Mouse (Mus musculus) limb, embryonic 13.5 days (tissue): ENCODE measurements around the gene Upk1b. TPM values are rescaled to one million over a fixed set of nuclear protein-coding genes. Genes with fewer than 3 reads are reported as not detected.

ENCODE experiments used
- ATAC-seq: fragments of 200-750 bp; cut with Nextera tagmentation; 2 replicates; pipeline ENCODE4 v1.8.0; 2017; ENCODE audit warnings: low read depth, moderate number of reproducible peaks, moderate TSS enrichment; ENCODE audit not compliant: low FRiP score
- H3K27ac ChIP-seq: fragments of 300-500 bp; sonication (generic); 2 replicates; pipeline ENCODE4 v1.5.1; 2015; ENCODE audit warnings: inconsistent platforms, mild to moderate bottlenecking, moderate library complexity
- H3K27me3 ChIP-seq: fragments of 300-500 bp; sonication (generic); 2 replicates; pipeline ENCODE4 v1.6.1; 2015; ENCODE audit warnings: mild to moderate bottlenecking, inconsistent platforms
- H3K36me3 ChIP-seq: fragments of 300-500 bp; sonication (generic); 2 replicates; pipeline ENCODE4 v1.6.1; 2015; ENCODE audit warnings: inconsistent platforms, mild to moderate bottlenecking, moderate library complexity
- H3K4me1 ChIP-seq: fragments of 300-500 bp; sonication (generic); 2 replicates; pipeline ENCODE4 v1.6.1; 2015; ENCODE audit warnings: inconsistent platforms
- H3K4me2 ChIP-seq: fragments of 300-500 bp; sonication (generic); replicated peaks from 2 replicates; pipeline ENCODE4 v1.6.1; 2015; ENCODE audit warnings: inconsistent platforms, mild to moderate bottlenecking, moderate library complexity
- H3K4me3 ChIP-seq: fragments of 300-500 bp; sonication (generic); 2 replicates; pipeline ENCODE4 v1.5.1; 2015; ENCODE audit warnings: moderate library complexity, mild to moderate bottlenecking, inconsistent platforms
- H3K9ac ChIP-seq: fragments of 300-500 bp; sonication (generic); 2 replicates; pipeline ENCODE4 v1.6.1; 2015; ENCODE audit warnings: mild to moderate bottlenecking, inconsistent platforms
- H3K9me3 ChIP-seq: fragments of 300-500 bp; sonication (generic); 2 replicates; pipeline ENCODE4 v1.6.1; 2016; ENCODE audit warnings: inconsistent platforms
- WGBS: fragments of 180-500 bp; shearing (Covaris S2); methylation state at CpG from one replicate; pipeline ENCODE4 v1.1.7; 2015; 5-methylcytosine and 5-hydroxymethylcytosine counted together
- polyA plus RNA-seq: library from polyadenylated mRNA; unstranded; fragments of >200 nt; fragmentation: Nextera tagmentation; extraction: Ambion mirVana; gene quantifications from 2 replicates; pipeline ENCODE4 v1.2.1, GENCODE M21; 2015

Upk1b gene
- polyA plus RNA-seq, 1 experiment from 2014 or later, result 12.1 TPM

DNA sequence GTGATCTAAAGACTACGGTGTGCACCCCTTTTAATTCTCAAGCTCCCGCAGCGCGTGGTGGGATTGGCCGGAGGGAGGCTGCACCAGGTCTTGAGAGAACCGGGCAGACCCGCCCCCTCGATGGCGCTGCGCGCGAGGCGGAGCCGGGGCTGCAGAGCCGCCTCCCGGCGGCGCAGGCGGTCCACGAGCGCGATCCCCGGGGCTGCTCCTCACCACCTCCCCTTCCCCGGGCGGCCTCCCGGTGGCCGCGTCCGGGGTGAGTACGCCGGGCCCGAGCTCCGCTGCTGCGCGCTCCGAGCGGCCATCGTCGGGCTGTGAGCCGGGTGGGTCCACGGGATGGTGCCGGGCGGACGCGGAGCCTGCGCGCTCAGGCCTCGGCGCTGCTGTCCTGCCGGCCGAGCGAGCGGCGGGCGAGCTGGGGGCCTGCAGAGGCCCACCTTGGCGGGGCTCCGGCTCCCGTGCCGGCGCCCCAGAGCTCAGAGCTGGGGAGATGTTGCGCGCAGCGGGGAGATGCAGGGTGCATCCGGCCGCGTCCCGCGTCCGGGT, 57.9 kb downstream of the Upk1b start, which contains the start of gene B4galt4:
TSS of gene B4galt4 (plus strand) at position 152 of the 546 bp plus-strand sequence.
- H3K4me1 ChIP-seq, result no peaks in the 10 kb centered on the region

GRCm38 (mm10) chr16:38741204-38741903, 58.8 kb downstream of the Upk1b start:
- no peaks in the 10 kb centered on the region for H3K4me1 ChIP-seq
- WGBS, result 78% methylated on average over 13 of the region's 13 CpGs
- ATAC-seq, result no peak

More for the DNA sequence above, 57.9 kb downstream of the Upk1b start, which contains the start of gene B4galt4:
- Histone ChIP-seq H3K36me3 (peaks cover 4% of the 10 kb centered on the region; the same call in 1 of the 2 replicates), H3K4me3 (peak within 1 kb of the TSS; percentile 83), H3K9ac (peak within 1 kb of the TSS; percentile 89), H3K27ac (peak within 1 kb of the TSS; percentile 78; the same call in 1 of the 2 replicates), H3K9me3 (no peaks in the 10 kb centered on the region), H3K4me2 (peak within 1 kb of the TSS; percentile 83), H3K27me3 (no peaks in the 10 kb centered on the region)
- ATAC-seq, result peak; percentile 92
- under 1% methylated on average over 65 of the region's 69 CpGs for WGBS

GRCm38 (mm10) chr16:38730921-38731320, 69.2 kb downstream of the Upk1b start:
- H3K27me3 ChIP-seq, result no peaks in the 10 kb centered on the region
- H3K9ac ChIP-seq, result no peak overlapping the region
- 40% methylated on average over 8 of the region's 8 CpGs for WGBS
- 0 out of 2 replicates have a peak, but pooled peaks have one; percentile 31 for ATAC-seq
- H3K36me3 ChIP-seq, result no peaks in the 10 kb centered on the region
- H3K9me3 ChIP-seq, result no peaks in the 10 kb centered on the region
- H3K4me2 ChIP-seq, result peak overlapping the region; percentile 25; the same call in 1 of the 2 replicates
- peaks cover 14% of the 10 kb centered on the region for H3K4me1 ChIP-seq
- no peak overlapping the region for H3K4me3 ChIP-seq
- H3K27ac ChIP-seq, result no peak overlapping the region

More at GRCm38 (mm10) chr16:38741204-38741903, 58.8 kb downstream of the Upk1b start:
- peak overlapping the region; percentile 83 for H3K4me2 ChIP-seq
- H3K4me3 ChIP-seq, result peak overlapping the region; percentile 83
- H3K27me3 ChIP-seq, result no peaks in the 10 kb centered on the region
- no peaks in the 10 kb centered on the region for H3K9me3 ChIP-seq
- peak overlapping the region; percentile 89; the same call in 1 of the 2 replicates for H3K9ac ChIP-seq
- H3K36me3 ChIP-seq, result peaks cover 4% of the 10 kb centered on the region; the same call in 1 of the 2 replicates
- no peak overlapping the region for H3K27ac ChIP-seq

- 37% methylated on average over 15 of the region's 15 CpGs for WGBS
- peak; percentile 83 for ATAC-seq
- Histone ChIP-seq H3K27ac (peak overlapping the region; percentile 65), H3K4me1 (peaks cover 14% of the 10 kb centered on the region), H3K4me3 (peak overlapping the region; percentile 20), H3K9ac (no peak overlapping the region), H3K9me3 (no peaks in the 10 kb centered on the region), H3K36me3 (no peaks in the 10 kb centered on the region), H3K27me3 (no peaks in the 10 kb centered on the region), H3K4me2 (peak overlapping the region; percentile 57)
Observed at GRCm38 (mm10) chr16:38729610-38730288, 70.4 kb downstream of the Upk1b start.

DNA sequence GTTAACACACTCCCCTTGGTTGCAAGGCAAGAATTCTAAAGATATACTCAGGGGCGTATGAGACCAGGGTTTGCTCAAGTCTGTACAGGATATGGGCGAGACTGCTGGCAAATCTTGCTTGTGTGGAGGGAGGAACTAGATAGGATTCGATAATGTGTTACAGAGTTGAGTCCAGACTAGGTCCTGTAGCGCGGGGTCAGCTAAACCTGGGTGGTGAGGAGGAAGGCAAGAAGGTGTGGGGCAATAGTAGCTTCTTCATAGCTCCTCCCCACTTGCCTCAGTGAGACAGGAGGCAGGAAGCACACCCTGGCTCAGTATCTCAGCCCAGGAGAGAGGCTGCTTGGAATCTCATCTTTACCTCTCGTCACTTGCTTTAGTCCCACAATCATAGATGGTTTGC, 71.0 kb downstream of the Upk1b start:
- Histone ChIP-seq H3K27me3 (no peaks in the 10 kb centered on the region), H3K4me1 (peaks cover 14% of the 10 kb centered on the region), H3K9me3 (no peaks in the 10 kb centered on the region), H3K4me3 (no peak overlapping the region), H3K27ac (no peak overlapping the region), H3K4me2 (no peak overlapping the region), H3K9ac (no peak overlapping the region), H3K36me3 (no peaks in the 10 kb centered on the region)
- 81% methylated on average over 6 of the region's 6 CpGs for whole genome bisulfite sequencing
- ATAC-seq, result no peak

- Histone ChIP-seq H3K4me3 (no peak overlapping the region), H3K4me1 (peaks cover 14% of the 10 kb centered on the region), H3K27ac (no peak overlapping the region), H3K27me3 (no peaks in the 10 kb centered on the region), H3K4me2 (no peak overlapping the region), H3K36me3 (no peaks in the 10 kb centered on the region), H3K9me3 (no peaks in the 10 kb centered on the region), H3K9ac (no peak overlapping the region)
- ATAC-seq, result no peak
- 91% methylated on average over 15 of the region's 15 CpGs for WGBS
Observed at GRCm38 (mm10) chr16:38728576-38729132, 71.5 kb downstream of the Upk1b start.

DNA sequence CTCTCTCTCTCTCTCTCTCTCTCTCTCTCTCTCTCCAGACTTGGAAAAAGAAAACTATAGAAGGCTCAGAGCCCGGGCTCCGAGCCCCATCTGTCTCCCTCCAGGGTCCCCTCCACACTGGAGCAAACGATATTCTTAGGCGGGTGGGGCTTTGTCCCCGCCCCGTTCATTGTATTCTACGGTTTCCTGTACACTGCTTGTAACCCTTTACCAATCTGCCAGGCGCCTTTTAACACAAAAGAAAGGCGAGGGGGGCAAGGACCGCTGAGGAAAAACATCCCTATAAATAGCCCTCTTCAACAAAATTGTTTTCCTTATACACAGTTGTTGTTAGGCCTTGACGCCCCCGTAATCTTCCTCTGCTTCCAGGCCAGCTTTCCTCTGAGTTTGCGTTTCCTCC, 75.2 kb downstream of the Upk1b start:
- 63% methylated on average over 13 of the region's 13 CpGs for WGBS
- H3K4me2 ChIP-seq, result no peak overlapping the region
- H3K4me3 ChIP-seq, result no peak overlapping the region
- no peaks in the 10 kb centered on the region for H3K9me3 ChIP-seq
- no peak overlapping the region for H3K27ac ChIP-seq
- no peak overlapping the region for H3K9ac ChIP-seq
- H3K36me3 ChIP-seq, result no peaks in the 10 kb centered on the region
- H3K4me1 ChIP-seq, result peaks cover 8% of the 10 kb centered on the region
- ATAC-seq, result no peak
- H3K27me3 ChIP-seq, result no peaks in the 10 kb centered on the region

GRCm38 (mm10) chr16:38724256-38724655, 75.9 kb downstream of the Upk1b start:
- Histone ChIP-seq H3K27me3 (no peaks in the 10 kb centered on the region), H3K9ac (no peak overlapping the region), H3K4me3 (no peak overlapping the region), H3K9me3 (no peaks in the 10 kb centered on the region), H3K4me2 (no peak overlapping the region), H3K4me1 (peaks cover 1% of the 10 kb centered on the region; the same call in 1 of the 2 replicates), H3K27ac (no peak overlapping the region), H3K36me3 (no peaks in the 10 kb centered on the region)
- 81% methylated on average over 8 of the region's 8 CpGs for WGBS
- ATAC-seq, result no peak

Other genes with a start within 250 kb of the Upk1b start
- 151 and 160 TPM in 2 replicates for gene Tmem39a, start 241.6 kb downstream of the Upk1b start, polyA plus RNA-seq
- gene Arhgap31, start 87.1 kb downstream of the Upk1b start, polyA plus RNA-seq, result 13.3 and 14.5 TPM in 2 replicates
- 36.7 and 37.2 TPM in 2 replicates for gene B4galt4, start 58.1 kb downstream of the Upk1b start, polyA plus RNA-seq
- not detected in 2 replicates for gene 4930435E12Rik, start 28.4 kb upstream of the Upk1b start, polyA plus RNA-seq
- gene Igsf11, start 92.3 kb upstream of the Upk1b start, polyA plus RNA-seq, result 1.2 and 1.5 TPM in 2 replicates